Mouse (Mus musculus) olfactory bulb, adult 2 months (tissue): ENCODE measurements around the gene Vcp.

Experiments used
- CTCF ChIP-seq: fragments of 200-500 bp; IDR thresholded peaks from 2 replicates; pipeline ENCODE4 v1.5.1; 2012; ENCODE audit warnings: low read depth, mild to moderate bottlenecking, low read length, moderate library complexity; ENCODE audit not compliant: insufficient read depth
- POLR2A ChIP-seq: fragments of 200-500 bp; IDR thresholded peaks from 2 replicates; pipeline ENCODE4 v1.6.1; 2012; ENCODE audit warnings: mild to moderate bottlenecking, low read depth, low read length, moderate library complexity; ENCODE audit not compliant: insufficient read depth

DNA sequence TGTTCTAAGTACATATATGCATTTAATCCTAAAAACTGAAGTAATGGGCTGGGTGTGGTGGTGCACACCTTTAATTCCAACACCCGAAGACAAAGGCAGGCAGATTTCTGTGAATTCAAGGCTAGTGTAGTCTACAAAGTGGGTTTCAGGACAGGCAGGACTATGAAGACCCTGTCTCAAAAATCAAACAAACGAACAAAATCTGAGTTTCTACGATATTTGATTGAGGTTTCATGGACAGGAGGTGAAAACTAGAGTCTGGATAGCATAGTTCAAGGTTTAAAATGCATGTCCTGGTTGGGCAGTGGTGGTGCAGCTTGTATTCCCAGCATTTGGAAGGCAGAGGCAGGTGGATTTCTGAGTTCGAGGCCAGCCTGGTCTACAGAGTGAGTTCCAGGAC is 31.0 kb downstream of the Vcp start, which contains the start of gene 1700022I11Rik:
- no peak for TF ChIP-seq CTCF
- no peak for TF ChIP-seq POLR2A
